Mouse (Mus musculus) heart, adult 11 months (tissue): ENCODE measurements around the gene Gm45711.
"Not testable (repeated sequence)": the region's sequence is repeated elsewhere in the genome, so short reads cannot be mapped to it uniquely, and the experiment has no call there.

Source experiments
- DNase-seq: peaks from one replicate; pipeline ENCODE4 v3.0.0; 2022

The Gm45711 gene

GRCm38 (mm10) chr8:104313311-104313710, 3.4 kb upstream of the Gm45711 start:
- DNase-seq: peak; percentile 85

DNA sequence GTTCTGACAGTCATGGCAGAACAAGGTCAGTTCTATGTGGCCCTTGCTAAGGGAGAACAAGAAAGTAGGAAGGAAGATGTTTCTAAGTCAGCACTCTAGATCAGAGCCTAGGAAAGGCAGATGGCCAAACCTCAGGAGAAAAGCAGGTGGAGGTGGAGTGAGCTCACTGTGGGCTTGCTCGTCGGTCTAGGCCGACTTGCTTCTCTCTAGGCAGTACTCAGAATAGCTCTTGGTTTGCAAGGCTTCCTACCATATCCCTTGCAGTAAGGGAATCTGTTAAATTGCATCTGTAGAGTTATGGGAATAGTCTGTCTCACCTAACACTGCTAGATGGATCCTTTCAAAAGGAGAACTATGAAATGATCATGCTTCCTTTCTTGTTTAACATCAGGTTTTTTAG, 2.1 kb upstream of the Gm45711 start:
- DNase-seq: peak; percentile 63

DNA sequence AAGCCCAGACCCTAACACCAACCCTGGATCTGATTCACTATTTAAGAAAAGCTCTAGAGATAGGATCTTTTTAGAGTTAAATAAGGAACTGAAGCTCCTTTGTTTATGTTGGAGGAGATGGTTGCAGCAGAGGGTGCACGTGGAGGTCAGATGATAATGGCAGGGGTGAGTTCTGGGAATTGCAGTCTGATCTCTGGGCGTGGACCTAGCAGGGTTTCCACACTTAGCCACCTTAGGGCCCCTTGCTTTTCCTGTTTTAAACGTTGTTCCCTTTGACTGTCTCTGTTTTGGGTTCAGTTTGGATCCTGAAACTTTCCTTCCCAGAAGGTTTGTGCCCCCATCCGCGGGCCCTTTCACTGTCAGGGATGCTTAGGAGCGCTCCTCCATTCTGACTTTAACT, 1.5 kb downstream of the Gm45711 start:
- DNase-seq: peak; percentile 76

GRCm38 (mm10) chr8:104304962-104305361, 4.9 kb downstream of the Gm45711 start:
- DNase-seq: no peak

DNA sequence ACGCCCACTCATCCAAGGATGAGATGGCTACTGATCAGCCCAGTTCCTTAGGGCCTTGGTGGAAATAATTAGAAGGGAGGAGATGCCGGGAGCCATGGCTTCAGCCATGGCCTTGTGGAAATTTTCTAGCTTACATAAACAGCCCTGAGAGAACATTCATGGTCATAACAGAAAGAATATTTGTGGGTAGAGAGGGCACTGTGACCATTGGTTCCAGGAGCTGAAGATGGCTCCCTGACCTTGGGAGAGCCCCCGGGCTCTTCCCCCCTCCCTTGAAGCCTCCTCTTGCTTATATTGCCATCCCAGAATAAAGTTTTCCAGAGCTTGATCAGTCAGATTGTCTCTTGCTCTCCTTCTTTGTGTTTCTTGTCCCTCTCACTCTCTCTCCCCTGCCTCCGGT, 7.3 kb downstream of the Gm45711 start:
- not testable (repeated sequence) for DNase-seq

DNA sequence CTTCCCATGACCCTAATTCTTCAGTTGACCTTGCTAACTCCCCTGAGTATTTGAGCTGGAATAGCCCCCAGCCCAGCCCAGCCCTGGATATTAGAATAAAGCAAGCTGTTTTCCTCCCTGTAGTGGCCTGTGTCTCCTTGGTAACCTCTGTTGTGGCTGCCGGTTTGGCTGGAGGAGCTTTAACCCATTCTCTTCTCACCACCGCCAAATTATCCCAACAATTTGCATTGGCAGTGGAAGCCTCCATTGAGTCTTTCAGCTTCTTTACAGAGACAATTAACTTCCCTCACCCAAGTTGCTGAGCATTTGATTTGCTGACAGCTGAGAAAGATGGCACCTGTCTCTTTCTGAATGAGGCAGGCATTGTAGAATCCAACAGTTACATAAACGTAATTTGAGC, 8.3 kb downstream of the Gm45711 start:
- DNase-seq: not testable (repeated sequence)

- no peak for DNase-seq
These were observed 15.5 kb downstream of the Gm45711 start for GRCm38 (mm10) chr8:104294396-104294795.

- not testable (repeated sequence) for DNase-seq
These were observed 16.8 kb downstream of the Gm45711 start, which contains the start of gene Cmtm2a for GRCm38 (mm10) chr8:104293081-104293480. TSS of gene Cmtm2a (minus strand) at chr8:104293181.

DNA sequence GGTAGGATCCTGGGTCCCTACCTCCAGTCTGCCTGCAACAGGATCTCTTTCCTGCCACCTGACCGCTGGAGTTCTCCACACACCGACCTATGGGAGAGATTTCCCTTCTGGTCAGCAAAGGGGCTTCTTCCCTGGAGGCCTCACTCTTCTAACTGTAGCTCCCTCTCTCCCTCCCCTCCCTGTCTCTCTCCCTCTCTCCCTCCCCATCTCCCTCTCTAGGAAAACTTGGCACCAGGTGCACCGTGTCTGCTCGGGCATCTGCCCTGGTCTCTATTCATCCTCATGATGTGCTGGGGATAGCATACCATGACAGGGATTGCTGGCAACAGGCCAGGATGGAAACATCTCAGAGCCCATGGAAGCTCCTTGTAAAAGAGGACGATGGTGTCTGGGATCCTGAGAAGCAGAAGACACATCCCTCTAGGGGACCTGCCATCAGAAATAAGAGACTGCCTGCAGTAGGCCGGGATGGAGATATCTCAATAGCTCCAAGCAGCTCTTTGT, 40.9 kb downstream of the Gm45711 start:
- DNase-seq: peak; percentile 56

DNA sequence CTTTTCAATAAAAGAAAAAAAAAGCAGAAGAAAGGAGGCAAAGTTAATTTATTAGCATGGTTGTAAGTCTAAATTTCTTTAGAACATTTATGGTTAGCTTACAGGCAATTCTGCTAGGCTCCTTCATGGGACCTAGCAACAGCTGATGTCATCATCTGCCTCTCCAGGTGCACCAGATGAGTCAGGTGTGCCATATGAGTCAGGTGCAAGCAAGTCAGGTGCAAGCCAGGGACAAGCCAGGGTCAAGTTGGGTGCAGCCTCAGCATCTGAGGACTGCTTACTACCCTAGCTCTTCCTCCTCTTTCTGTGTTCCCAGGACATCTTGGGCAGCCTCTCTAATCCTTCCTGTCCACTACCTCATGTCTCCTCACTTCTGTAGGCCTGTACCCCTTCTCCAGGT, 41.5 kb downstream of the Gm45711 start:
- DNase-seq: peak; percentile 49

- peak; percentile 84 for DNase-seq
These were observed 45.5 kb downstream of the Gm45711 start for GRCm38 (mm10) chr8:104264271-104264935.

DNA sequence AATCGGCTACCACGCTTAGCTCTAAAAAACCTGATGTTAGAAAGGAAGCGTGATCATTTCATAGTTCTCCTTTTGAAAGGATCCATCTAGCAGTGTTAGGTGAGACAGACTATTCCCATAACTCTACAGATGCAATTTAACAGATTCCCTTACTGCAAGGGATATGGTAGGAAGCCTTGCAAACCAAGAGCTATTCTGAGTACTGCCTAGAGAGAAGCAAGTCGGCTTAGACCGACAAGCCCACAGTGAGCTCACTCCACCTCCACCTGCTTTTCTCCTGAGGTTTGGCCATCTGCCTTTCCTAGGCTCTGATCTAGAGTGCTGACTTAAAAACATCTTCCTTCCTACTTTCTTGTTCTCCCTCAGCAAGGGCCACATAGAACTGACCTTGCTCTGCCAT, 48.1 kb downstream of the Gm45711 start:
- peak; percentile 3 for DNase-seq

GRCm38 (mm10) chr8:104253016-104253415, 56.9 kb downstream of the Gm45711 start:
- no peak for DNase-seq

- no peak for DNase-seq
These were observed 58.4 kb downstream of the Gm45711 start for GRCm38 (mm10) chr8:104251461-104251860.

- DNase-seq: peak; percentile 98
These were observed 59.2 kb downstream of the Gm45711 start, which contains the start of gene Cklf for GRCm38 (mm10) chr8:104250439-104251367. TSS of gene Cklf (plus strand) at chr8:104250861.

DNA sequence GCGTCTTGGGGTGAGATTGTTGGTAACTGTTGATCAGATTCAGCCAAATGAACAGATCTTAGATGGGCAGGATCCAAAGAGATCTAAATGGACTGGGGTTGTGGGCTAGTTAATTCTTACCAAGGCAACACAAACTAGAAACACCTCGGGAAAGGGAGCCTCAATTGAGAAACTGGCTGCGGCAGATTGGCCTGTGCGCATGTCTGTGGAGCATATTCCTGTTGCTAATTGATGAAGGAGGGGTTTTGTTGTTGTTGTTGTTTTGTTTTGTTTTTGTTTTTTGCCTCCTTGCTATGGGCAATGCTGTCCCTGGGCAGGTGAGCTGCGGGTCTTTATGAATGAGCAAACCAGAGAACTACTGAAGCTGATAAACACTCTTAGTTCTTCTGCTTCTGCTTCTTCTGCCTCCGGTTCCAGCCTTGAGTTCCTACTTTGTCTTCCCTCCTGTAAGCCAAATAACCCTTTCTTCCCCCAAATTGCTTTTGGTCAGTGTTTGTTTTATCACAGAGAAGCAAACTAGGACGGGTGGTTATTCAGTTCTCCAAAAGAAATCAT, 60.4 kb downstream of the Gm45711 start:
- peak; percentile 77 for DNase-seq

- DNase-seq: peak; percentile 99
These were observed 61.6 kb downstream of the Gm45711 start, which contains the start of gene Tk2 for GRCm38 (mm10) chr8:104248276-104248675. TSS of gene Tk2 (minus strand) at chr8:104248558.

GRCm38 (mm10) chr8:104247908-104248275, 62.0 kb downstream of the Gm45711 start:
- no peak for DNase-seq

DNA sequence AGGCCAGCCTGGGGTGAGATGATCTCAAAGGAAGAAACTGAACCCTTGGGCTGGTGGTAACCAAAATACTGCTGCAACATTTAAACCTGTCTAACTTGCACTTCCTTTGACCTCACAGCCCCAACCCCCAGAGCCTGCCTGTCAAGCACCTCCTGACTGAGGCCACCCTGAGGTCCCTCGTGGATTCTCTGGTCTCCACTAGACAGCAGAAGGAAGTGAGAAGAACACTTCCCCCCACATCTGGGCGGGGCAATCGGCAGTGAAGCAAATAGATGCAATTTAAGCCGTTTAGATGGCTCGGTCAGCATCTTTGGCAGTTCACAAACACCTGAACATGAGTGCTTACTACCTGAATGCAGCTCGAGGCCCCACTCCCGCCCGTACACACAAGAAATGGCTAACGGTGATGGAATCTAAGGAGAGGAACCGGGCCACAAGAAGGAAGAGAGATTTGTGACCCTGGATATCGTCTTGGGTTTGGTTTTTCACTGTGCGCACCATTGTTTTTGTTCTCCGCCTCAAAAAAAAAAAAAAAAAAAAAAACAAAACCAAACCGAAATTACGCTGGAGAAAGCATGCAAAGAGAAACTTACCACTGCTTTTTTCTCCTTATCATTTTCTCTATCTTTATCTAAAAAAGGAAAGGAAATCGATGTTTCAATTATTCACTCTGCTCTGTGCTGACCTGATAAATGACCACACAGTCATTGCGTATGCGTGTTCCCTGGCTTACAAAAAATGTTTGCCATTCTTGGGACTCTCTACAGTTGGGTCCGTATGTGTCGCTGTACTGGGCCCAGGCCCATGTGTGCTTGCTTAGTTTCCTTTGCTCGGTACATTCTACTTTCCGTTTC, 62.6 kb downstream of the Gm45711 start:
- DNase-seq: peak; percentile 98

- DNase-seq: no peak
These were observed 63.3 kb downstream of the Gm45711 start for GRCm38 (mm10) chr8:104246621-104247020.

DNA sequence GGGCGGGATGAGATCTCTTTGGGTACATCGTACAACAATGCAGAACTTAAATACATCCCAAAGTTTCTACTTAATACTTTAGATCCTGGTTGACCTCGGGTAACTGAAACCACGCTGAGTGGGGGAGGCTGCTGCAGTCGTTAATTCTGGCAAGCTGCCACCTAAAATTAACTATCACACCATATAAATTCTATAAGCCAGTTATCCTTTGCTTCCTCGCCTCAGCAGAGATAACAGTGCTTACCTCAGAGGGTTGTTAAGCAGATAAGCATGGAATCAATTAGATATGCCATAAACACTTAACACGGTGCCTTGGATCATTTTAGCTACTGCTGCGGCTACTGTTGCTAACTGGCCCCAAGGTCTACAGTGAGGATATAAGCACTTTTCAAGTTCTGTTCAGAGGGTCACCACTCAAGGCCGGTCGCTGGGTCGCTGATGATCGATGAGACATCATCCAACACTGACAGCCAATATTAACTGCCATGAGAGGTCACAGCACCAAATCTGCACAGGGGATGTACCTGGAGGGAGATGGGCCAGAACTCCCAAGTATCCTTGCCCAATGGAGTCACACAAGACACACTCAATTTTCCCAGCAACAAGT, 67.7 kb downstream of the Gm45711 start:
- DNase-seq: peak; percentile 84

DNA sequence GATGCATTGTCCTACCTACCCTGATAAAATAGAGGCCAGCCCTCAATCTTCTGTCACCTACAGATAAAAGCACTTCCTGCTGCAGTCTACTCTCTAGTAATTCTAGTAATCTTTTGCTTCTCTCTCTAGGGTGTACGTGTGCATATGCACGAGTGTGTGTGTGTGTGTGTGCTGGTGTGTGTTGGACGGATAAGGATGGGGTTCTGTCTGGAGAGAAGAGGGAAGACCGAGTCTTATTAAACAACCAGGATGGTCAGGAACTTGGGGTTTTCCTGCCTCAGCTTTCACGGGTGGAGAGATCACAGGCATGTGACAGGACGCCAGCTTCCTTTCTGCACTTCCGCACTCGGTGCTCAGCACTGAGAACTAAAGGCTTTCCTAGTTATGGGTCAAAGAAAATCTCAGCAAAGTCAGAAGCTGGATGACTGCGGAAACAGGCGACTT, 70.4 kb downstream of the Gm45711 start:
- peak; percentile 94 for DNase-seq
